Mouse (Mus musculus) layer of hippocampus, adult 11-12 months (tissue): ENCODE measurements at regions not wholly inside any gene's neighbourhood (a gene's known extent, or its start where the extent isn't known, plus 50 kb on each side); places are given as distances from the start of the nearest gene placed in this dataset.

Experiments
- DNase-seq: peaks from one replicate; pipeline ENCODE4 v3.0.0; 2022; ENCODE audit warnings: low spot score

DNA sequence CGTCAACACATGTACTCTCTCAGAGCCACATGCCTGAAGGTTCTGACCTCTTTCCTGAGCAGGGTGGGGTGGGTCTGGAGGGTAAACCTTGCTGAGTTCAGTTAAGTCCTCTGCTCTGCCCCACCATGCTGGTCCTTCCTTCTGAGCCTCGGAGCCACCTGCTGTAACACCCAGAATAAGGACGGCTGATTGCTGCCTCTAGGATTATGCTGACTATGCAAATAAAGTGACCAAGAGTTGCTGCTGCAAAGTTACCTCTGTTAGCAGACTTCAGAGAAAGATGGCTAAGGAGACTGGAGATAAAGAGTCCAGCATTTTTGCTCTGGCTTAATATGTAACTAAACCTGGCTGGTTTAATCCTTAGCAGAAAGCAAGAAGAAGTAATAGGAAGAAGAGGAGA is 177.6 kb upstream of the Adgrl2 start:
- DNase-seq = no peak

GRCm38 (mm10) chr3:149164804-149165203 is 174.4 kb upstream of the Adgrl2 start:
- DNase-seq = no peak

DNA sequence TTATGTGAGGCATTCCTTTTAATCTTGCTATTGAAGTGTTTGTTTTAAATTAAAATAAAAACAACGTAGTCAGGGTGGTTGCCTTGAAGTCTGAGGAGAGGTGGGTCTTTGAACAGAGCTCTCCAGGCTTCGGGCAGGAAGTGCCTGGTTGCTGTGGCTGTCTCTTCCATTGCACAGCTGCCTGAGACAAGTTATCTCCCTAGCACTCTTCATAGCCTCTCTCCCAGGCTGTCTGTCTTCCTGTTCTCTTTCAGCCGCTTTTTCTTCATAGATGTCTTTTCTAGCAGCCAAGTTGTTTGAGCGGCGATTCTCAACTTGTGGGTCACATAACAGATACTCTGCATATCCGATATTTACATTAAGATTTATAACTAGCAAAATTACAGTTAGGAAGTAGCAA is 173.2 kb upstream of the Adgrl2 start:
- no peak for DNase-seq

DNA sequence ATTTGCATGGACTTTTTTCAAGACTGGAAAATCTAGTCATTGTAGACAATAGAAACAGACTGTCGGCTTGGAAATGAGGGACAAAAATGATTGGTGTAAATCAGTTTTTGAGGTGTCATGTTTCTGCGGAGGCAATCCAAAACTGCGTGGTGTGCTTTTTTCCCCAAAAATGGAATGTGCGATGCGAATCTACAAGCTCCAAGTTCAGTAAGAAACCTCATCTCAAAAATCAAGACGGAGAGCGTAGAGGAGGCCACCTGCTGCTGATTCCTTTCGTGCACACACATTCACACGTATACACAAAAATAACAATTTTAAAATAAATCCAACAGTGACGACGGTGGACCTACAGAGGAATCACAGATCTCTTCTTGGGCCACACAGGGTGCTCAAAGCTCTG is 170.5 kb upstream of the Adgrl2 start:
- no peak for DNase-seq

DNA sequence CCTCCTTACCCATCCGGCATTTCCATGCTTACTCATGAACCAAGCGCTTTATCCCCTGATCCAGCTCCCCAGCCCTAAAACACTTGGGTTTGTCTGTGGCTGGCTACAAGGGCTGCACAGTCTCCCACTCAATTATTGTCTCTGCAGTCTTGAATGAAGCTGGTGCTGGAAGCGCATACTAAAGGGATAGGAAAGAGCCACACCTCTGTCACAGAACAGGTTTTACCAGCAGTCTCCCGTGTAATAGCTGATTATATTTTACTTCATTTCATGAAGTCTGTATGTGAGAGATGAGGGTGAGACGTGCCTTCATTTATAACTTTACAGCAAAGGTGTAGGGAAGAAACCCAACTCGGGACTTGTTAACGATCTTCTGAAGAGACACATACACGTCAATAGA is 167.0 kb upstream of the Adgrl2 start:
- DNase-seq = no peak

DNA sequence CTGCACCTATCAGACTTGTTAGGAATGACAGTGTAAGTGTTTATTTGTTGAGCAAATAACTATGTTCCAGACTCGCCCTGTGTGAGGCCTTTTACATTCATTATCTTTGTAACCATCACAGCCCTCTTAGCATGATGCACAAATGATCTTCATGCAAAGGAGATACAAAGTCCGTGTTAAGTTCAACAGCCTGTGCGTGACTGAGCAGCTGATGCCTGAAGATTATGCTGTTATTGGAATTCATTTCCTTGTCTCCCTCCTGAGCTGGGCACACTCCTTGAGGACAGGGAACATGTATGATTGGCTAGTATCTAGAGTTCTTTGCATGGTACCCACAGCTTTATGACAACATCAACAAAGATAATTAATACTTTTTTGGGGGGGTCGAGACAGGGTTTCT is 162.0 kb upstream of the Adgrl2 start:
- no peak for DNase-seq

DNA sequence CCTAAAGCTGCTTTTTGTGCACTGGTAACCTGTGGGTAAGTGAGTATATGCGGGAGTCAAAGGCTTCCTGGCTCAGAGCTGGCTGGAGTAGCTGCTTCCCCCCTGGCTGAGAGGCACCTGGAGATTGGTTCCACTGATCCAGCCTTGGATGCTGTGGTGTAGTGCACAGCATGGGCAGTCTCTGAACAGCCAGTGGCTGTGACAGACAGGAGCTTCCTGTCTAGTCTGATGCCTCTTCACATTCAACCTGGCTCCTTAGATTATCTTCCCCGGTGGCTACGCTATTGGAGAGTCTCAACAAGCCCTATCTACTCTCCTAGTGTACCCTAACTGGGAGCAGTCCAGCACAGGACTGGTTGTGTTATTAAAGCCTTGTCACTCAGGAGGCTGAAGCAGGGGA is 160.4 kb upstream of the Adgrl2 start:
- no peak for DNase-seq

GRCm38 (mm10) chr3:149148608-149149007 is 158.3 kb upstream of the Adgrl2 start:
- no peak for DNase-seq

DNA sequence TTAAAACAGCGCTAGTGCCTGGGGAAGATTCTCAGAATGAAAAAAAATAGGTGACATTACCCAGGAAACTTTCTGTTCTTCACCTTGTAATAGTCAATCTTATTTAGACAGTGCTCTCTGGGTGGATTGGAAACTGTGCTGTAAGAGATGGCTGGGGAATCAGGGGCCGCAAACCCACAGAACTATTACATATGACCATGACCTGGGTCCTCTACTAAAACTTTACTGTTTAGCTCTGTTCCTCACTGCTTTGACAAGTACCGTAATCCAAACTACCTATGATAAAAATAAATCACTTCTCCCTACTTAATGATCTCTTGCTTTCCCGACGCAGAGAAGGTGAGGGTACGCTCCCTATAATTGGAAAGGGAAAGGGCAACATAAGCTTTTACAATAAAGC is 157.6 kb upstream of the Adgrl2 start:
- DNase-seq = no peak

DNA sequence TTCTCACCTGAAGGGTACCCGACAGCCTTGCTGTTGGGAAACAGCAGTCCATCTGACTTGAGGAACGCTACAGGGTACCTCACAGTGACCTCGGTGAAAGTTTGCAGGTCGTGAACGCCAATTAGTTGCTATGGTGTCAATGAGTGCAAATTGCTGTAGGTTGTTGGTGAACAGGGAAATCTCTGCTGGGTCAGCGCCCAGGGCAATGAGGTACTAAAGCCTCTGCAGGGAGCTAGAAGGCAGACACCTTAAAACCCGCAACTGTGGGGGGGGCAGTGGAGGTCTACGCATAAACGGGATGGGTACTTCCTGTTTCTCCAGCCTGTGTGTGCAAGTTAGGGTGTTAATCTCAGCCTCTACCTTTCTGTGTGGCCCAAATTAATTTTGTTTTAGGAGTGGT is 156.3 kb upstream of the Adgrl2 start:
- no peak for DNase-seq

- no peak for DNase-seq
These were observed 150.1 kb upstream of the Adgrl2 start for GRCm38 (mm10) chr3:149140461-149140860.

- DNase-seq = no peak
These were observed 143.9 kb upstream of the Adgrl2 start for GRCm38 (mm10) chr3:149134028-149134938.

DNA sequence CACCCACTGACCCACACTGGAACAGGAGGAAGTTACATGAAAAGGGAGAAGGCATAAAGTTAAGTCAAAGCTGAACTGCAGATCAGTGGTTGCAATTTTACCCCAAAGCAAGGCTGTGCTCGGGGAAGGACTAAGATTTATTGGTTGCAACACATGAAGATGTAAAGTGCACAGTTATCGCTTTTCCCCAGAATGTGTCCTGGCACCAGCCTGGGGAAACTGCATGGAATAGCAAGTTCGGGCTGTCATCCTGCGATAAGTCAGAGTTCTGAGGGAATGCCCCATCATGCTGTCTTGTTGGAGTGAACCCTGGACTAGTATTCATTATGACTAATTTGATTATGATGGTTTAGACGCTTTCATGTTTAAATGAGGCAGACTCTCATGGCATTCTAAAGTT is 128.5 kb upstream of the Adgrl2 start:
- DNase-seq = no peak

- DNase-seq = no peak
These were observed 127.3 kb upstream of the Adgrl2 start for GRCm38 (mm10) chr3:149117684-149118056.

GRCm38 (mm10) chr3:149117018-149117683 is 126.8 kb upstream of the Adgrl2 start:
- no peak for DNase-seq

- DNase-seq = no peak
These were observed 126.2 kb upstream of the Adgrl2 start for GRCm38 (mm10) chr3:149116604-149117003.

GRCm38 (mm10) chr3:149115901-149116300 is 125.5 kb upstream of the Adgrl2 start:
- DNase-seq = no peak

GRCm38 (mm10) chr3:149112878-149113277 is 122.5 kb upstream of the Adgrl2 start:
- DNase-seq = no peak

- no peak for DNase-seq
These were observed 121.4 kb upstream of the Adgrl2 start for GRCm38 (mm10) chr3:149111529-149112439.

GRCm38 (mm10) chr3:149110831-149111230 is 120.5 kb upstream of the Adgrl2 start:
- DNase-seq = no peak

DNA sequence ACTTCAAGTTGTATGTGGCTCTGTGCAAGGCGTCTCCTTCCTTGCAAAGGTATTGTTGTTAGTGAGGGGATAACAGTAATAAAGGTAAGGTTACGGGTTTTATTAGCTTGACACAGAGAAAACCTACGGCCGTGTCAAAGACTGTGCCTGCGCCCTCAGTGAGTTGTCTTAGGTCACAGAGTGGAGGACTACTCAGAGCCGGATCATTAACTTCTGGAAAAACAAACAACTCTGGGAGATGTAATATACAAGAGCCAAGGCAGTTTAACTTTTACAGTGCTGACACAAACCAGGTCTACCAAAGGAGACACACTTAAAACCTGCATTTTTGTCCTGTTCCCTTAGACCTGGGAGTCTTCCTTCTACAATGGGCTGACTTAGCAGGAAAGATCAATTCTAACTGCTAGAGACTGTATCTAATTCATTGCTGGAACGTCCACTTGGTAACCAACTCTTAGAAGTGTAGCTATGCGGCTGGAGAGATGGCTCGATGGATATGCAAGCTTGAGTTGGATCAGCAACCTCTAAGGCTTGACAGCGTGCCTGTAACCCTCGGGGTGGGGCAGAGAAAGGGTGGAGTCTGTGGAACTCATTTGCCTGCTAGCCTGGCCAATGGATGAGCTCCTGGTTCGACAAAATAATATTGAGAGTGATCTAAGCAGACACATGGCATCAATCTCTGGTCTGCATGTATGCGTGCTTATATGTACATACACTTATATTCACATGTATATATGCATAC is 115.5 kb upstream of the Adgrl2 start:
- no peak for DNase-seq

DNA sequence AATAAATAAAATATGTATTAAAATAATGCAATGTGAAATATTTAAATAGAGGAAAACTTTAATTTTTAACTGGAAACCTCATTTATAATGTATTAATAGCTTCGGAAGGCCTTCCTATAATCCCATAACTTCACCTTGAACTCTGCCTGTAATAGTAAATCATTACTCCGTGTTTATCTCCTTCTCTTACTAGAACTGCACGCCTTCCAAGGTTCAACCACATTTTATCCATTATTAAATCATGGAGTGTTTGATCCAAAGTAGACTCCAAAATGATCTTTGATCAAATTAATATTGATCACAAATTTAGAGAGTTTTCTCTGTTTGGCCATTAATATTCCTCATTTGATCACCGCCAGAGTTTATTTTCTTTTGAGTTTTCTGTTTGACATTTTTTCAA is 114.8 kb upstream of the Adgrl2 start:
- DNase-seq = no peak
